Mouse (Mus musculus) brain, embryonic 18.5 days (tissue): ENCODE results near the gene Plxna4.

Source experiments
- DNase-seq: peaks from one replicate; pipeline ENCODE4 v3.0.0-alpha.2; 2012; ENCODE audit warnings: low read depth, low spot score

The Plxna4 gene

DNA sequence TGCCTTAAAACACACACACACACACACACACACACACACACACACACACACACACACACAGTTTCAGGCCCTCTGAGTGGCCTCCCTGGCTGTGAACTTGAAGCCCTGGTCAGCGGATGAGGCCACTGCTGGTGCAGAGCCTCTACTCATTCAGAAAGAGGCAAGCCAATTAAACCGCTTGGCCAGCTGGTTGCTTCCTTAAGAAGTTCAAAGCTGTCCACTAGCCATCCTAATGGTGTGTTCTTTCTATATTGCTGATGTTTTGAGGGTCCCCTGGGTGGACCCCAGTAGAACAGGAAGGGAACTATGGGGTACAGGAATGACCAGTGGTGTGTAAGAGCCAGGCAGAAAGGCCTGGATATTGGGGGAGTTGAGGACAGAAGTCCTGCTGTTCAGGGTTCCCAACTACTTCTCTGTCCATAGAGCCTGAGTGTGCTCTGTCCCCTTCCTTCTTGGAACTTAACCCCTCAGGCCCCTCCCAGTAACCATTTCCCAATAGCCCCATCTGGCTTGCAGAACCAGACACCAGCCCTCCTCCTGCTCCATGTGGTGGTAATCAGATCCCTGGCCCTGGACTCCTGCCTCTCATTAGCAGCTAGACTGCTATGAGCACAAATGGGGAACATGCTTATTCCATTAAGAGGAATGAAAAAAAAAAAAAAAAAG, 408.5 kb downstream of the Plxna4 start:
- DNase-seq = no peak

DNA sequence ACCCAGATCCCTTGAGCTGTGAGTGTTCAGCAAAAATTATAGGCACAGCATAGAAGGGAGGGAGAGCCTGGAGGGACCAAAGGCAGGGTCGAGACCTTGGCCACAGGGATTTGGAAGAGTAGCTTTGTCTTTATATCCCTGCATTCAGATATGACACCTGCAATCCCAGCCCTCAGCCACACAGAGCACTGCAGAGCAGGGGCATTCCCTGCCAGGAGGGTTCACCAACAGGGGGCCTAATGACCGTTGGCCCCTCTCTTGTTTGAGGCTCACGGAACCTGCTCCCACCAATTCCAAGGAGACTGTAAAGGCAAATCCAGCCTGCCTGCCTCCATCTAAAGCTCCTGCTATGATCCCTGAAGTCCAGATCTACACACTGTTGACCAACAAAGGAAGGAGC, 410.1 kb downstream of the Plxna4 start:
- no peak for DNase-seq

- DNase-seq = no peak
Measured at GRCm38 (mm10) chr6:32167725-32168124, 420.3 kb downstream of the Plxna4 start.

DNA sequence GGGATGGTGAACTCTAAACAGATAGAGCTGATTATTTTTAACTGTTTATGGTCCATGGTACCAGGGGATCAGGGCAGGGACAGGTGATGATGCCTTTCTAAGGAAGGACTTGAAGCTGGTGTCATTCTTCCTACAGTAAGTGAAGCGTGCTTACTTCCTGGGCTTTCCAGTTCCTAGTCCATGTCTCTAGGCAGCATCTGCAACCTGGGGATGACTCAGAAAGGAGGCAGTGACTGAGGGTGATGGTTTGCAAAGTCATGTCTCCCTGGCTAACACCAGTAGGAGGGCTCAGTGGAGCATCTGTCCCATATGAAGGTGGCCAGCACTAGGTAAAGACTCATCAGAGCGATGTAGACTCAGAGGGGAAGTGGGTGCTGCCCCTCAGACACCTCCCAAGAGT, 427.6 kb downstream of the Plxna4 start:
- no peak for DNase-seq

DNA sequence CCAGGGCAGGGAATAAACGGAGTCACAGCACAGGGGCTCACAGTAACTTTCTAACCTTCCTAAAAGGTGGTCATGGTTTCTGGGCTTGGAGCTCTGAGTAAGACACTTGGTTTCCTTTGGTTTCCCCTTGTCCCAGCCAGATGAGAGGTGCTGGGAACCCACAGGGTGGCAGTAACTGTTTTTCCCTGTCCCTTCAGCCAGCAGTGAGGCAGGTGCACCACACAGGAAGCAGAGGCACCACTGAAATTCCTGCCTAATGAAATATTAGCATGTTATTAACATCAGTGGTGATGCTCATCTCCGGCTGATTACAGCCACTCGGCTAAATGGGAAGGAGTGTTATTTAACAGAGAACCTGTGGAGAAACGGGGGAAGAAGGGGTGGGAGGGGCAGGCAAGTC, 428.1 kb downstream of the Plxna4 start:
- DNase-seq = no peak

- DNase-seq = no peak
Measured at GRCm38 (mm10) chr6:32158347-32158746, 429.6 kb downstream of the Plxna4 start.

DNA sequence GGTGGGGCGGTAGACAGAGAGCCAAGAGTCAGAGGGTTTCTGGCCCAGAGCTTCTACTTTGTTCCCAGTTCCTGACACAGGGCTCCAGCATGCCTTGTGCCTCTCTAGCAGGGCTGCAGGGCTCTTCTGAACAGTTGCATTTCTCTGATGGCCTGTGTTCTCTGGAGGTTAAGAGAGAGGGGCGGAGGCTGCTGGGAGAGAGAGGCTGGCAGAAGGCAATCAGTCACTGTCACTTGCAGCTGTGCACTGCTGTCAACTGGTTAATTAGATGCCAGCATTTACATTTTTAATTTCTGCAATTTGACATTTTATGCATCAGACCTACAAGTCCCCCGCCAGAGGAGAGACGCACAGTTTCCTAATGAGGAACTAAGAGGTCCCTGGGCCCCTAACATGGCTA, 434.8 kb downstream of the Plxna4 start:
- no peak for DNase-seq

GRCm38 (mm10) chr6:32150836-32151235, 437.2 kb downstream of the Plxna4 start:
- no peak for DNase-seq

DNA sequence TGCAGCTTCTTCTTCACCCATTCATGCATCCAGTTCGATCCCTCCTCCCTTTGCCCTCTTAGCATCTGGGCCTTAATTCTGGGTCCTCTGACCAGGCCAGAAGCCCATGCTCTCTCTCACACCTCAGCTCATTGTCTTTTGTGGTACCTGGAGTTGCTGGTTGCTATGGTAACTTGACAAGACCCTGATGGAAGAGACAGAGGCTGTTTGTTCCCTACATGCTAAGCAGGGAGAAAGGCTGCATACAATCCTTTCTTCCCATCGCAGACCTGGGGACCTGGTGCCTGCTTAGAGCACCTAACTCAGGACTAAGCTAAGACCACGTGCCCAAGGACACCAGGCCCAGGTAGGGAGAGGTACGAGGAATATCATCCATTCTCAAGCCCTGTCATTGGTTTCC, 443.2 kb downstream of the Plxna4 start:
- DNase-seq = no peak

GRCm38 (mm10) chr6:32139537-32139936, 448.5 kb downstream of the Plxna4 start:
- DNase-seq = no peak

DNA sequence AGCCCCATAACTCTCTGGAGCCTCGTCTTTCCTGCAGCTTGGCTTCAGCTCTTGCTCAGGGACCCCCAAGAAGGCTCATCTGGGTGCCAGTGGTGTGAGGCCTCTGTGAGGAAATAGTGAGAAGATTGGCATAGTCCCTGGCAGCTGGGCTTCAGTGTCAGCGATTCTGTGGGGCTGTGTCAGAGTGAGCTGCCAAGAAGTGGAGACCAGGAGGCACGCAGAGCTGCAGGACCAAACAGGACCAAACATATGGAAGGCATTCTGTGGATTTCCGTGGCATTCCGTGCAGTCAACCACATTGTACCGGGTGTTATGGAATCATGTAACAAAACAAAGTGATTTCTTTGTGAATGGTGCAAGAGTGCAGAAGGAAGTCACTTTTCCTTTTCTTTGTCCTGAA, 461.1 kb downstream of the Plxna4 start:
- no peak for DNase-seq

DNA sequence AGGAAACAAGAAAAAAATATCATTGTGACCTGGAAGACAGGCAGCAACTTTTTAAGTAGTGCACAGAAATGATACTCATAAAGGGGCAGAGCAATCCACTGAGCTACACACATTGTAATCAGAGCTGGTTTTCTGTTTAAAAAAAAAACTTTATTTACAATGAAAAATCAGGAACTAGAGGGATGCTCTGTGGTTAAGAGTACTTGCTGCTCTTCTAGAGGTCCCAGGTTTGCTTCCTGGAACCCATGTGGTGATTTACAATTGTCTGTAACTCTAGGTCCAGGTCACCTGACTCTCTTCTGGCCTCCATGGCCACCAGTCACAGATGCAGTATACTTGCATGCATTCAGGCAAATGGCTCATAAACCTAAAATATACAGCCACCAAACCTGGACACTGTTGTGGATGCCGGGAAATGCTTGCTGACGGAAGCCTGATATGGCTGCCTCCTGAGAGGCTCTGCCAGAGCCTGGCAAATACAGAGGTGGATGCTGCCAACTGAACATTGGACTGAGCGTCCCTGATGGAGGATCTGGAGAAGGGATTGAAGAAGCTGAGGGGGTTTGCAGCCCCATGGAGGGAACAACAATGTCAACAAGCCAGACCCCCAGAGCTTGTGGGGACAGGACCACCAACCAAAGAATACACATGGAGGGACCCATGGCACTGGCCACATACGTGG, 465.3 kb downstream of the Plxna4 start:
- no peak for DNase-seq

- no peak for DNase-seq
Measured at GRCm38 (mm10) chr6:32120931-32121330, 467.1 kb downstream of the Plxna4 start.

DNA sequence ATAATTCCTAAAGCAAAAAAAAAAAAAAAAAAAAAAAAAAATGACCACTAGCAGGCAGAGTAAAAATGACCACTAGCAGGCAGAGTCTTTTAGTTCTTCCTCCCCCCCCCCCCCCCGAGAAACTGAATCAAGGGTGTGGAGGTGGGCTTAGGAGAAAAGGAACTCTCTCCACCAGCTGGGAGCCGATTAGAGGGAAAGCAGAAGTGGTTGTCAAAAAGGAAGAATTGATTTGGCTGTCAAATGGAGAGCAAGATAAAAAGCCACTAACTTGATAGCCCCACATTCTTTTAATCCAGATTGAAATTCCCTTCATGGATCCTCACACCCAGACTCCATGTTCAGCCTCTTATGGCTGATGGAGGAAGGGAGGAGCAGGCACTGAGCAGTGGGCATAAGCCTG, 478.8 kb downstream of the Plxna4 start:
- DNase-seq = no peak

- DNase-seq = no peak
Measured at GRCm38 (mm10) chr6:32105547-32106275, 482.3 kb downstream of the Plxna4 start.
